Mouse (Mus musculus): ENCODE measurements at regions not wholly inside any gene's neighbourhood (a gene's known extent, or its start where the extent isn't known, plus 50 kb on each side); places are given as distances from the start of the nearest gene placed in this dataset.
A peak's percentile ranks its signal among the peaks of the same experiment; 100 is the strongest.

DNA sequence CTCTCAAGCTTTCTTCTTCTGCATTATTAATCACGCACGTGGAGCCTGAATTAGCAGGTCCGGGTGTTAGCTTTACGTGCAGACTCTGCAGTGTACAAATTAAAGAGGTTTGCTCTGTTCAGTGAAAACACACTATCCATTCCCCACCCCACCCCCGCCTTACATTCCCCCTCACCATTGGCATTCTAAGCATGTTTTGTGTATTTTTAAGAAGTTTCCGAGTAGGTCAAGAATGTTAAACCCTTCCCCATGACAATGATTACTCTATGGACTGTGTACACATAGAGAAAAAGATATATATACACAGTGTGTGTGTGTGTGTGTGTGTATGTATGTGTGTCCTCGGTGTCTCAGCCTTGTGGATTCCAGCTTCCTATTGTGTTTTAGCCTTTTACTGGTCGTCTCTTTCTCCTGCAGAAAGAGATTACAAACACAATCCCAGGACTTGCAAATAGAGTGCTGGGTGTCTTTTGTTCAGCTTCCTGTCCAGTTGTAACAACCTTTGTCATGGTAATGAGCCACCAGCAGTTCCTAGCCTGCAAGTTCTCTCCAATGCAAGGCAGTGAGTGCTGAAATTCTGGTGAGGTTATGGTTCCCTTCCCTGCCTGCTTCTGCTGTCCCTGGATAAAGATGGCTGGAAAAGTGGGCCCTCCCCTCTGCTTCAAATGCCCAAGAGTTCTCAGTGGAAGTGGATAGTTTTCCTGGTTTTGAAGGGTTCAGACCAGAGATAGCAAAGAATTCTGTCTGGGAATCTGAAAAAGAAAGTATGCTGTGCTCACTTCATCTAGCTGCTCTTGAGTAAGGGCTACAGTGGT, 234.1 kb downstream of the Cd83 start:
- Histone ChIP-seq H3K27ac (ENCODE audit: low read depth) (no peak overlapping the region), H3K4me3 (ENCODE audit: low read depth, low read length) (no peak overlapping the region), H3K36me3 (replicated peaks; ENCODE audit: insufficient read depth, low read length) (no peaks in the 10 kb centered on the region), H3K9ac (replicated peaks) (no peak overlapping the region), H3K9me3 (ENCODE audit: low read length) (no peaks in the 10 kb centered on the region), H3K4me2 (ENCODE audit: low read depth, low read length) (no peak overlapping the region), H3K27me3 (ENCODE audit: insufficient read depth, low read length) (no peaks in the 10 kb centered on the region), H3K4me1 (ENCODE audit: insufficient read depth) (no peaks in the 10 kb centered on the region)
- DNase-seq (no peak), ATAC-seq (no peak)
- WGBS (ENCODE audit: insufficient replicate concordance) = 45% methylated on average over 8 of the region's 8 CpGs
- TF ChIP-seq CTCF (IDR thresholded peaks at IDR 0.05; ENCODE audit: low read depth) (no peak), EP300 (IDR thresholded peaks at IDR 0.05; ENCODE audit: low read depth) (no peak)

DNA sequence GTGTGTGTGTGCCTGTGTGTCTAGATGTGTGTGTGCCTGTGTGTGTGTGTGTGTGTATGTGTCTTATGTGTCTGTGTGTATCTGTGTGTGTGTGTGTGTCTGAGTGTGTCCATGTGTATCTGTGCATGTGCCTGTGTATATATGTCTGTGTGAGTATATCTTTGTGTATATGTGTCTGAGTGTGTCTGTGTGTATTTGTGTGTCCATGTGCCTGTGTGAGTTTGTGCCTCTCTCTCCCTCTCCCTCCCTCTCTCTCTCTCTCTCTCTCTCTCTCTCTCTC, 234.7 kb downstream of the Cd83 start:
- Histone ChIP-seq H3K27ac (ENCODE audit: low read depth) (no peak overlapping the region), H3K4me3 (ENCODE audit: low read depth, low read length) (no peak overlapping the region), H3K9me3 (ENCODE audit: low read length) (no peaks in the 10 kb centered on the region), H3K4me1 (ENCODE audit: insufficient read depth) (no peaks in the 10 kb centered on the region), H3K27me3 (ENCODE audit: insufficient read depth, low read length) (no peaks in the 10 kb centered on the region), H3K9ac (replicated peaks) (no peak overlapping the region), H3K4me2 (ENCODE audit: low read depth, low read length) (no peak overlapping the region), H3K36me3 (replicated peaks; ENCODE audit: insufficient read depth, low read length) (no peaks in the 10 kb centered on the region)
- TF ChIP-seq EP300 (IDR thresholded peaks at IDR 0.05; ENCODE audit: low read depth) (no peak), CTCF (IDR thresholded peaks at IDR 0.05; ENCODE audit: low read depth) (no peak)
- DNase-seq (no peak), ATAC-seq (no peak)

DNA sequence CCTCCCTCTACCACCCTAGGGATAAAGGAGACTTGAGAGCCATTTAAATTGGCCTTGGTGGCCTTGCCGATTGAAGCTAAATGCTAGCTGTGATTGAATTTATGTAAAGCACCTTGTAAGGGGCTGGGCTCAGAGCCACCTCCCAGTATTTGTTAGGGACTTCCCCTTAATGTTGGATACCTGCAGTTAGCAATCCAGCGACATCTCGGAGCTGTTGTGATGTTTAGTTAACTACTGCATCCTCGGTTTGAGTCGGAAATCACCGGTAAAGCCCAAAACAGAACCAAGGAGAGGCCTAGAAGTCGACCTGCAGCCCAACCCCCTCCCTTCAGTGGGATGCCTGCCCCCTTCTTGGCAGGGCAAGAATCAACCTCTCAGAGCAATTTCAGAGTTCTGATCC, 236.3 kb downstream of the Cd83 start:
- ATAC-seq = no peak
- 41% methylated on average over 7 of the region's 7 CpGs for whole genome bisulfite sequencing (ENCODE audit: insufficient replicate concordance)
- no peak overlapping the region for H3K4me3 ChIP-seq (ENCODE audit: low read depth, low read length)

GRCm38 (mm10) chr13:44022106-44022505, 237.5 kb downstream of the Cd83 start:
- no peak overlapping the region for H3K9ac ChIP-seq (replicated peaks)
- no peaks in the 10 kb centered on the region for H3K27me3 ChIP-seq (ENCODE audit: insufficient read depth, low read length)
- ATAC-seq (no peak), DNase-seq (no peak)
- H3K27ac ChIP-seq (ENCODE audit: low read depth) = no peak overlapping the region
- TF ChIP-seq EP300 (IDR thresholded peaks at IDR 0.05; ENCODE audit: low read depth) (no peak), CTCF (IDR thresholded peaks at IDR 0.05; ENCODE audit: low read depth) (no peak)
- H3K4me3 ChIP-seq (ENCODE audit: low read depth, low read length) = no peak overlapping the region
- H3K9me3 ChIP-seq (ENCODE audit: low read length) = no peaks in the 10 kb centered on the region
- WGBS (ENCODE audit: insufficient replicate concordance) = 81% methylated on average over 10 of the region's 10 CpGs
- no peaks in the 10 kb centered on the region for H3K36me3 ChIP-seq (replicated peaks; ENCODE audit: insufficient read depth, low read length)
- no peaks in the 10 kb centered on the region for H3K4me1 ChIP-seq (ENCODE audit: insufficient read depth)
- H3K4me2 ChIP-seq (ENCODE audit: low read depth, low read length) = no peak overlapping the region

More for the DNA sequence above, 236.3 kb downstream of the Cd83 start:
- Histone ChIP-seq H3K4me1 (ENCODE audit: insufficient read depth) (no peaks in the 10 kb centered on the region), H3K9me3 (ENCODE audit: low read length) (no peaks in the 10 kb centered on the region), H3K27ac (ENCODE audit: low read depth) (no peak overlapping the region), H3K9ac (replicated peaks) (no peak overlapping the region), H3K4me2 (ENCODE audit: low read depth, low read length) (no peak overlapping the region), H3K36me3 (replicated peaks; ENCODE audit: insufficient read depth, low read length) (no peaks in the 10 kb centered on the region), H3K27me3 (ENCODE audit: insufficient read depth, low read length) (no peaks in the 10 kb centered on the region)
- TF ChIP-seq EP300 (IDR thresholded peaks at IDR 0.05; ENCODE audit: low read depth) (no peak), CTCF (IDR thresholded peaks at IDR 0.05; ENCODE audit: low read depth) (no peak)
- DNase-seq = no peak

DNA sequence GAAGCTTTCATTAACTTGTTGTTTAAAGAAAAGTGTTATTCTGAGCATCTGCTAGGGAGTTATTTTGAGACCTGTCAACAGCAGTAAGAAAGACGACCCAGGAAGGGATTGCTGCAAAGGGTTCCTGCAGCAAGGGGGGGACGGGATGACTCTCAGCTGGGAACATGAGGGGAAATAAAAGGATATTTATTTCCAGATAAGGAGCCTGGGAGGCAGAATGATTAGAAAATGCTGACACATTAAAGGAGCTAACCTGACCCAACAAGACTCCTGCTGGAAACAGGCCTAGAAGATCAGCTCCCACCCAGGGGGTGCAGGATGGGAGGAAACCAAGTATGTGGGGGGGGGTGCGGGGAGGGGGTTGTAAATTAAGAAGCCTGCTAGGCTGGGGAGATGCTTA, 240.0 kb downstream of the Cd83 start:
- Histone ChIP-seq H3K27ac (ENCODE audit: low read depth) (no peak overlapping the region), H3K27me3 (ENCODE audit: insufficient read depth, low read length) (no peaks in the 10 kb centered on the region), H3K9ac (replicated peaks) (no peak overlapping the region), H3K4me2 (ENCODE audit: low read depth, low read length) (no peak overlapping the region), H3K4me3 (ENCODE audit: low read depth, low read length) (no peak overlapping the region), H3K9me3 (ENCODE audit: low read length) (no peaks in the 10 kb centered on the region), H3K4me1 (ENCODE audit: insufficient read depth) (no peaks in the 10 kb centered on the region), H3K36me3 (replicated peaks; ENCODE audit: insufficient read depth, low read length) (no peaks in the 10 kb centered on the region)
- no peak for ATAC-seq
- DNase-seq = no peak
- WGBS (ENCODE audit: insufficient replicate concordance) = 53% methylated on average over 3 of the region's 3 CpGs
- TF ChIP-seq EP300 (IDR thresholded peaks at IDR 0.05; ENCODE audit: low read depth) (peak; percentile 18; the same call in 1 of the 2 replicates), CTCF (IDR thresholded peaks at IDR 0.05; ENCODE audit: low read depth) (no peak)

- H3K36me3 ChIP-seq (replicated peaks; ENCODE audit: insufficient read depth, low read length) = no peaks in the 10 kb centered on the region
- DNase-seq = no peak
- 40% methylated on average over 26 of the region's 26 CpGs for WGBS (ENCODE audit: insufficient replicate concordance)
- no peaks in the 10 kb centered on the region for H3K27me3 ChIP-seq (ENCODE audit: insufficient read depth, low read length)
- no peaks in the 10 kb centered on the region for H3K9me3 ChIP-seq (ENCODE audit: low read length)
- H3K4me3 ChIP-seq (ENCODE audit: low read depth, low read length) = no peak overlapping the region
- no peak; the same call in 1 of the 2 replicates for TF ChIP-seq EP300 (IDR thresholded peaks at IDR 0.05; ENCODE audit: low read depth)
- TF ChIP-seq CTCF (IDR thresholded peaks at IDR 0.05; ENCODE audit: low read depth) = no peak
- no peaks in the 10 kb centered on the region for H3K4me1 ChIP-seq (ENCODE audit: insufficient read depth)
- no peak overlapping the region for H3K4me2 ChIP-seq (ENCODE audit: low read depth, low read length)
- no peak overlapping the region for H3K9ac ChIP-seq (replicated peaks)
- 0 out of 2 replicates have a peak overlapping the region, but pooled peaks have one; percentile 5 for H3K27ac ChIP-seq (ENCODE audit: low read depth)
- 0 out of 2 replicates have a peak, but pooled peaks have one; percentile 19 for ATAC-seq
Observed at GRCm38 (mm10) chr13:44026321-44027255, 242.0 kb downstream of the Cd83 start.
